Comparison of ENCODE assay signal across 10 mouse cellular contexts in genomic region chr13:53019532-53019931, GRCm38 (mm10). TPM values are rescaled to one million over a fixed set of nuclear protein-coding genes. Genes with fewer than 3 reads are reported as not detected.
DNase-seq lines count a peak whose midpoint lies in the region; ATAC-seq and TF ChIP-seq lines count a peak whose summit lies in the region.
"Had no signal": no experiment of that assay in that cellular context is flagged by ENCODE, and none has a peak within 500 bp of the region (broad histone marks: within the 10 kb centered on the region; RNA-seq: fewer than 3 reads in every experiment).

No protein-coding gene starts in this region.

- no peak for ATAC-seq in intestine, postnatal 0 days
- ATAC-seq in intestine, embryonic 15.5 days = no peak
- no peak for ATAC-seq in forebrain, embryonic 14.5 days

- no peak overlapping the region for H3K4me3 ChIP-seq in intestine, postnatal 0 days (ENCODE audit: low read depth, low read length)
- H3K4me3 ChIP-seq in intestine, embryonic 15.5 days (replicated peaks) = no peak overlapping the region
- no peak overlapping the region for H3K4me3 ChIP-seq in small intestine, adult 2 months (ENCODE audit: low read depth, low read length)
- H3K4me3 ChIP-seq in forebrain, embryonic 14.5 days (ENCODE audit: low read depth, low read length) = no peak overlapping the region
- H3K4me3 ChIP-seq: liver, embryonic 13.5 days; myocyte had no signal

- peak; percentile 3 to 35 for DNase-seq in CD8-positive naive resting alpha-beta T cell, adult 2 months (ENCODE audit: low read depth in 2 of 2, low spot score in 2 of 2)
- DNase-seq in brain, embryonic 14.5 days (ENCODE audit: low read depth) = no peak
- no peak for DNase-seq in right cerebral cortex, adult 2 months (ENCODE audit: low spot score in 2 of 2)
- DNase-seq in forebrain, embryonic 14.5 days (ENCODE audit: low spot score) = no peak
- DNase-seq: cerebellum, postnatal 36 days; liver, embryonic 13.5 days had no signal

- no peak overlapping the region for H3K27ac ChIP-seq in intestine, postnatal 0 days (ENCODE audit: low read depth, low read length)
- no peak overlapping the region for H3K27ac ChIP-seq in intestine, embryonic 15.5 days
- H3K27ac ChIP-seq in small intestine, adult 2 months (ENCODE audit: insufficient read depth, low read depth, low read length) = no peak overlapping the region
- H3K27ac ChIP-seq in forebrain, embryonic 14.5 days (ENCODE audit: low read depth, low read length) = no peak overlapping the region
- H3K27ac ChIP-seq: liver, embryonic 13.5 days had no signal

- no peaks in the 10 kb centered on the region for H3K4me1 ChIP-seq in intestine, postnatal 0 days (replicated peaks; ENCODE audit: control insufficient read depth, insufficient read depth, low read length)
- H3K4me1 ChIP-seq in intestine, embryonic 15.5 days (replicated peaks) = no peaks in the 10 kb centered on the region
- no peaks in the 10 kb centered on the region for H3K4me1 ChIP-seq in small intestine, adult 2 months (ENCODE audit: control insufficient read depth, insufficient read depth, insufficient read length, low read length)
- no peaks in the 10 kb centered on the region for H3K4me1 ChIP-seq in forebrain, embryonic 14.5 days (ENCODE audit: control insufficient read depth, insufficient read depth, low read length)
- H3K4me1 ChIP-seq: liver, embryonic 13.5 days had no signal

- H3K27me3 ChIP-seq in intestine, postnatal 0 days (replicated peaks; ENCODE audit: control insufficient read depth, insufficient read depth, low read length) = no peaks in the 10 kb centered on the region
- H3K27me3 ChIP-seq in intestine, embryonic 15.5 days (replicated peaks) = no peaks in the 10 kb centered on the region
- H3K27me3 ChIP-seq in small intestine, adult 2 months (ENCODE audit: control insufficient read depth, insufficient read depth, low read length) = no peaks in the 10 kb centered on the region
- H3K27me3 ChIP-seq in forebrain, embryonic 14.5 days (replicated peaks; ENCODE audit: control insufficient read depth, insufficient read depth, low read length) = no peaks in the 10 kb centered on the region
- H3K27me3 ChIP-seq: liver, embryonic 13.5 days had no signal

- H3K36me3 ChIP-seq in intestine, postnatal 0 days (ENCODE audit: control insufficient read depth, insufficient read depth) = no peaks in the 10 kb centered on the region
- H3K36me3 ChIP-seq in intestine, embryonic 15.5 days = no peaks in the 10 kb centered on the region
- no peaks in the 10 kb centered on the region for H3K36me3 ChIP-seq in small intestine, adult 2 months (ENCODE audit: control insufficient read depth, insufficient read depth, low read length)
- H3K36me3 ChIP-seq in forebrain, embryonic 14.5 days (ENCODE audit: control insufficient read depth, insufficient read depth, low read length) = no peaks in the 10 kb centered on the region
- H3K36me3 ChIP-seq: liver, embryonic 13.5 days had no signal

- no peak overlapping the region for H3K4me2 ChIP-seq in intestine, postnatal 0 days (replicated peaks; ENCODE audit: low read depth)
- no peak overlapping the region for H3K4me2 ChIP-seq in intestine, embryonic 15.5 days (replicated peaks)
- no peak overlapping the region for H3K4me2 ChIP-seq in forebrain, embryonic 14.5 days (ENCODE audit: low read length)
- H3K4me2 ChIP-seq: liver, embryonic 13.5 days had no signal

- H3K9me3 ChIP-seq in intestine, postnatal 0 days (ENCODE audit: control insufficient read depth) = no peaks in the 10 kb centered on the region
- no peaks in the 10 kb centered on the region for H3K9me3 ChIP-seq in intestine, embryonic 15.5 days
- H3K9me3 ChIP-seq in forebrain, embryonic 14.5 days (replicated peaks; ENCODE audit: control insufficient read depth, low read length) = no peaks in the 10 kb centered on the region
- H3K9me3 ChIP-seq: liver, embryonic 13.5 days had no signal

- TF ChIP-seq POLR2A in brain, embryonic 14.5 days (IDR thresholded peaks at IDR 0.05; ENCODE audit: borderline replicate concordance, extremely low read depth, insufficient read depth, insufficient read length, poor library complexity, severe bottlenecking) = no peak
- TF ChIP-seq POLR2A in small intestine, adult 2 months (IDR thresholded peaks at IDR 0.05; ENCODE audit: low read depth, low read length) = no peak

- H3K9ac ChIP-seq in intestine, postnatal 0 days (ENCODE audit: low read depth, low read length) = no peak overlapping the region
- H3K9ac ChIP-seq in intestine, embryonic 15.5 days = no peak overlapping the region
- no peak overlapping the region for H3K9ac ChIP-seq in forebrain, embryonic 14.5 days (ENCODE audit: low read length)
- H3K9ac ChIP-seq: liver, embryonic 13.5 days had no signal

- WGBS in intestine, postnatal 0 days = 82% methylated on average over 7 of the region's 9 CpGs
- 73% methylated on average over 8 of the region's 9 CpGs for WGBS in intestine, embryonic 15.5 days
- WGBS in small intestine, adult 2 months = 80% methylated on average over 6 of the region's 9 CpGs
- WGBS in forebrain, embryonic 14.5 days = 74% methylated on average over 9 of the region's 9 CpGs

- TF ChIP-seq CTCF in intestine, postnatal 0 days (IDR thresholded peaks at IDR 0.05; ENCODE audit: low read depth) = peak; percentile 62
- TF ChIP-seq CTCF in brain, embryonic 14.5 days (IDR thresholded peaks at IDR 0.05; ENCODE audit: borderline replicate concordance, extremely low read depth, insufficient read depth, insufficient read length) = peak; percentile 29; the same call in 1 of the 2 replicates
- TF ChIP-seq CTCF in small intestine, adult 2 months (IDR thresholded peaks at IDR 0.05; ENCODE audit: extremely low read depth, insufficient read length, insufficient replicate concordance, low read depth, low read length) = peak; percentile 41; the same call in 1 of the 2 replicates

RNA-seq across cellular contexts. Expression of gene Nfil3, which starts 38.7 kb away (rescaled TPM):
- polyA plus RNA-seq in intestine, postnatal 0 days (2015; fragmentation: Nextera tagmentation; extraction: Ambion mirVana) = 15.6 and 15.8 TPM in 2 replicates
- 31.9 and 34.4 TPM in 2 replicates for polyA plus RNA-seq in intestine, embryonic 15.5 days (2015; fragmentation: Nextera tagmentation; extraction: Ambion mirVana)
- 9.7 and 16.8 TPM in 2 replicates for polyA plus RNA-seq in brain, embryonic 14.5 days (2012; rRNA removed)
- 3.8 and 9.2 TPM in 2 replicates for polyA plus RNA-seq in small intestine, adult 2 months (2012; rRNA removed)
- polyA plus RNA-seq in forebrain, embryonic 14.5 days (2014; fragmentation: Nextera tagmentation; extraction: Ambion mirVana) = 38.1 and 53.7 TPM in 2 replicates

Comparison
In these comparisons a context has a peak if more than half of its experiments do, and no peak if none do; other contexts are left out.
1. DNase-seq: peak in CD8-positive naive resting alpha-beta T cell, adult 2 months (2 of 2); none in brain, embryonic 14.5 days (single experiment), right cerebral cortex, adult 2 months (0 of 2) and forebrain, embryonic 14.5 days (single experiment).
2. Peak in every context shown above with its lines, with median percentiles within 50 percentile points of each other: CTCF ChIP-seq.